Mouse (Mus musculus) frontal cortex, postnatal 14 days (tissue): ENCODE data around the gene Plk5.

Experiments used
- DNase-seq, 2 experiments: peaks; one replicate each; pipeline ENCODE4 v3.0.0; 2022; ENCODE audit warnings: low spot score in 2 of 2

Plk5 gene

DNA sequence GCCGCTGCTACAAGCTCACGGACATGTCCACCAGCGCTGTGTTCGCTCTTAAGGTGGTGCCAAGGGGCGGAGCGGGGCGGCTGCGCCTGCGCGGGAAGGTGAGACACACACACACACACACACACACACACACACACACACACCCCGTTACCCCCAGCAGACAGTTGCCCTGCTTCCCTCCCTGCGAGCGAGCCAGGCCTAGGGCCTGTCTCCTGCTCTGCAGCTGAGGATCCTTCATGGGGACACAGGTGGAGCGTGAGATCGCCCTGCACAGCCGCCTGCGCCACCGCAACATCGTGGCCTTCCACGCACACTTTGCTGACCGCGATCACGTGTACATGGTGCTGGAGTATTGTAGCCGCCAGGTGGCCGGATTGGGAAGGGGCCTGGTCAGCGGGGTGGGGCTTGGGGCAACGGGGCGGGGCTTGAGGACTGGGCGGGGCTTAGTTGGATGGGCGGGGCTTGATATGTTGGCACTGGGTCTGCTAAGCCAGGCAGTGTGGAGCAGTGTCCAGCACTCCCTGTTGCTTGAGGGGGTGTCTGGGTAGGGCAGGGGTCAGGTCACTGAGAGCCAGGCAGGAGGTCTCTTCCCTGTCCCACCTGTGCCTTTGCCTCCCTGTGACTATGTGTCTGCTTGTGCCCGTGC is 1.9 kb downstream of the Plk5 start:
- DNase-seq, result no peak

GRCm38 (mm10) chr10:80363734-80364133 is 7.5 kb downstream of the Plk5 start:
- no peak for DNase-seq

GRCm38 (mm10) chr10:80365736-80366135 is 9.5 kb downstream of the Plk5 start:
- DNase-seq, result no peak

GRCm38 (mm10) chr10:80367954-80368353 is 11.7 kb downstream of the Plk5 start:
- DNase-seq, result no peak

DNA sequence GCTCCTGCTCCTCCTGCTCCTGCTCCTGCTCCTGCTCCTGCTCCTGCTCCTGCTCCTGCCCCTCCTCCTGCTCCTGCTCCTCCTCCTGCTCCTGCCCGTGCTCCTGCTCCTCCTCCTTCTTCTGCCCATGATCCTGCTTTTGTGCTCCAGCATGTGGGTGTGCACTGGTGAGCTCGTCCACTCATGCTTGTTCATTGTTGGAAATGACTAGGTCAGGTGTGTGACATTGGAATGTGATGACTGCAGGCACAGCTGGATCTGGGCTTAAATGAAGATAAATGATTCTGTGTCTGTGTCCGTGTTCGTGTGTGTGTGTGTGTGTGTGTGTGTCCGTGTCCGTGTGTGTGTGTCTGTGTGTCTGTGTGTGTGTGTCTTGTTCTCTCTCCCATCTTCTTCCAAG is 12.1 kb downstream of the Plk5 start:
- no peak for DNase-seq

- no peak for DNase-seq
Observed at GRCm38 (mm10) chr10:80369995-80370747, 13.9 kb downstream of the Plk5 start.

GRCm38 (mm10) chr10:80371411-80371966 is 15.2 kb downstream of the Plk5 start:
- no peak for DNase-seq

DNA sequence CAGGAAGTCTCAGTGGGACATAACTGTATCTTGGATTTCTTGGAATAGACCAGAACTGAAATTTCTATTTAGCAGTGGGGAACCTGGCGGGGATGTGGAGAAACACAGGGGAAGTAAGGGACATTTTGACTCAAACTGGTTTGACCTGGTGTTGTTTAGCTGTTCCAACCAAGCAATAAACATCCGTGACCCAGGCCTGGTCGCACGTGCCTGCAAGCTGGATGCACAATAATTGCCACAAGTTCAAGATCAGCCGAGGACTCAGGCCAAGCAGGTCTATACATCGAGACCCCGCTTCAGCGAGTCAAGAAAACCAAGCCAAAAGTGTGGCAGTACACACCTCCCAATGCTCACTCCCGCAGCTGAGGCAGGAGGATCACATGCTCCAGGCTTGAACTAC is 15.7 kb downstream of the Plk5 start:
- no peak for DNase-seq

GRCm38 (mm10) chr10:80372706-80373105 is 16.4 kb downstream of the Plk5 start:
- no peak for DNase-seq

GRCm38 (mm10) chr10:80374063-80374462 is 17.8 kb downstream of the Plk5 start:
- peak in 1 of 2 experiments; percentile 66 for DNase-seq

DNA sequence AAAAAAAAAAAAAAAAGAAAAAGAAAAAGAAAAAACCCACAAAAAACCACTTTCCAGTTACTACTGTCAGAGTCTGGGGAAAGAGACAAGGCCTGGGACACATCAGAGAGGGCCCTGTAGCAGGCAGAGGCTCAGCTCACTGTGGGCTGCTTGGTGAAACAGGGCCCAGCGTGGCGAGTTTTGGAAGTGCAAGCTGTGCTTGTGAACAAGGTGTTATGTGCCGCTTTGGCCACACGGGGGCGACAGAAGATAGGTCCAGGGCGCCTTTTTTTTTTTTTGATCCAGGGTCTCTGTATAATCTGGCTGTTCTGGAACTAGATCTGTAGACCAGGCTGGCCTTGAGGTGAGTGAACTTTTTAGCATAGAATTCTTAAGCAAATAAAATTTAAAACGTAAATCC is 19.9 kb downstream of the Plk5 start:
- peak; percentile 84 to 89 for DNase-seq

- DNase-seq, result no peak
Observed at GRCm38 (mm10) chr10:80377716-80378115, 21.5 kb downstream of the Plk5 start.

- no peak for DNase-seq
Observed at GRCm38 (mm10) chr10:80382641-80383365, 26.5 kb downstream of the Plk5 start.

DNA sequence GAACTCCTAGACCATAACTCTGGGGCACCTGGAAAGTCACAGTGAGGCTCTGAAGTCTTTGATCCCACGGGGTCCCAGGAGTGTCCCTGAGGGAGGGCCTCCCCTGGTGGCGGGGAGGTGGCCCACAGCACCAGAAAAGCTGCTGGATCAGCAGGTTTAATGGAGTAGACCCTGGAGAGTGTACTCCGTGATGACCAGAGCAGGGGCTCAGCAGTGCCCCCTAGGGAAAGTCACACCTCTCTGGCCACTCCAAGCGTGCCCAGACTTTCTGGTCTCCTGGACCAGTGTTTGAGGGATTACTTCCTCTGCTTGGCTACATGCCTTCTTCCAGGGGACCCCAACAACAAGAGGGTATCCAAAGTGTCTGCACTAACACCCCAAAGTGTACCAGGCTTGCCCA is 27.2 kb downstream of the Plk5 start:
- no peak for DNase-seq

GRCm38 (mm10) chr10:80384115-80384639 is 27.9 kb downstream of the Plk5 start:
- DNase-seq, result no peak

- DNase-seq, result no peak
Observed at GRCm38 (mm10) chr10:80384709-80385108, 28.4 kb downstream of the Plk5 start.

- DNase-seq, result no peak
Observed at GRCm38 (mm10) chr10:80385310-80385709, 29.1 kb downstream of the Plk5 start.

GRCm38 (mm10) chr10:80385811-80386734 is 29.8 kb downstream of the Plk5 start:
- no peak for DNase-seq

DNA sequence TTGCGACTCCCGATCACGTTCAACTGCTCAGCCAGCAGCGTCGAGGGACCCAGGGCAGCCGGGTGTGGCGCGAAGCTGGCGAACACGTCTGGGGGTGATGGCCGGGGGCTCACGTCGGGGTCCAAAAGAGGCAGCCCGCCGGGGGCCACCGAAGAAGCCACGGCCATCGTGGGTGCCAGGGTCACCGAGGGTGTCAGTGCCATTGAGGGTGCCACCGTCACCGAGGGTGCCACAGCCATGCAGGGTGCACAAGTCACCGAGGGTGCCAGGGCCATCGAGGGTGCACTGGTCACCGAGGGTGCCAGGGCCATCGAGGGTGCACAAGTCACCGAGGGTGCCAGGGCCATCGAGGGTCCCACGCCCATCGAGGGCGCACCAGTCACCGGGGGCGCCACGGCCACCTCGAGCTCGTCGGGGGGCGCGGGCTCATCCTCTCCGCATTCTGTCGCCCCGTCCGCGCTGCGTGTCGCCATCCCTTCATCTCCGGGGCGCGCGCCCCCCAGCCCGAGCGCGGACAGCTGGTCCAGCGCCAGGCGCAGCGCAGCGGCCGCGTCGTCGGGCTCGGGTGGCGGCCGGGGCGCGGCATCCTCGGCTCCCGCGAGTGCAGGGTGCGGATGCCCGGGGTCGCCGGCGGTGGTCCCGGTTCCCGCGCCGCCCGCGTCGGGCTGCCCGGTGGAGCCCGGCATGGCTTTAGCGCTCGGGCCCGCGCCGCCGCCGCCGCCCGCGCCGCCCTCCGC is 30.6 kb downstream of the Plk5 start:
- no peak for DNase-seq

- peak in 1 of 2 experiments; percentile 78 for DNase-seq
Observed at GRCm38 (mm10) chr10:80387522-80387959, 31.3 kb downstream of the Plk5 start, which contains the start of gene Mex3d. TSS of gene Mex3d (minus strand) at chr10:80387659.
